Mouse (Mus musculus) left cerebral cortex, postnatal 14 days (tissue): ENCODE data around the gene Ss18l2. TPM values are rescaled to one million over a fixed set of nuclear protein-coding genes. Genes with fewer than 3 reads are reported as not detected.

Experiments used
- DNase-seq, 2 experiments: peaks; one replicate each; pipeline ENCODE4 v3.0.0; 2021 to 2022; ENCODE audit warnings: low spot score in 2 of 2, mixed read lengths in 1 of 2
- intact Hi-C: fragments of 180-260 bp; cut with DNase I; formaldehyde crosslinking; loops from one replicate; pipeline ENCODE4 v1.15.1; 2025
- total RNA-seq, 2 experiments: library from RNA; stranded (reverse); gene quantifications; 2 replicates each; pipeline ENCODE4 v1.2.3; 2021

Gene Ss18l2
- total RNA-seq, 2 experiments from 2014 or later = 82.8 to 100 TPM

GRCm38 (mm10) chr9:121752774-121753173 is 42.6 kb downstream of the Ss18l2 start:
- intact Hi-C loops = no loop called here
- DNase-seq = peak in 1 of 2 experiments; percentile 52

GRCm38 (mm10) chr9:121754624-121755023 is 44.5 kb downstream of the Ss18l2 start:
- no peak for DNase-seq
- intact Hi-C loops = no loop called here

DNA sequence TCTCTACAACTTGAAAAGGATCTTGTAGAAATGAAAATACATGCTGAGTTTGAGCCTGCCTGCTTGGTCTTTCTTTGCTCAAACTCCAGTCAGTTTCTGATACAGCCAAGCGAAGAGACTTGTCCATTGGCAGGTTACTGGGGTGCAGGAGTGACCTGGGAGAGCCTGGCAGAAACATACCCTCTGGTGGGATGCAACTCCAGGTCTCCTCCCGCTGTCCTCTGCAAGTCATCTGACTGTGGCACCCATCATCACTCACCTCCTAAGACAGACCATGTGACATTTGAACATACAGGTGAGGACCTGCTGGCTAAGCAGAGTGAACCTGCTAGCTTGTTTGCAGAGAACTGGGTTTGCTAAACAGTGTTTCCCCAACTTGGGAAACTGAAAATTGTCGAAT is 46.7 kb downstream of the Ss18l2 start:
- no peak for DNase-seq
- intact Hi-C loops = no loop called here

- peak in 1 of 2 experiments; percentile 72 for DNase-seq
- intact Hi-C loops = no loop called here
Measured at GRCm38 (mm10) chr9:121757432-121757831, 47.3 kb downstream of the Ss18l2 start.

DNA sequence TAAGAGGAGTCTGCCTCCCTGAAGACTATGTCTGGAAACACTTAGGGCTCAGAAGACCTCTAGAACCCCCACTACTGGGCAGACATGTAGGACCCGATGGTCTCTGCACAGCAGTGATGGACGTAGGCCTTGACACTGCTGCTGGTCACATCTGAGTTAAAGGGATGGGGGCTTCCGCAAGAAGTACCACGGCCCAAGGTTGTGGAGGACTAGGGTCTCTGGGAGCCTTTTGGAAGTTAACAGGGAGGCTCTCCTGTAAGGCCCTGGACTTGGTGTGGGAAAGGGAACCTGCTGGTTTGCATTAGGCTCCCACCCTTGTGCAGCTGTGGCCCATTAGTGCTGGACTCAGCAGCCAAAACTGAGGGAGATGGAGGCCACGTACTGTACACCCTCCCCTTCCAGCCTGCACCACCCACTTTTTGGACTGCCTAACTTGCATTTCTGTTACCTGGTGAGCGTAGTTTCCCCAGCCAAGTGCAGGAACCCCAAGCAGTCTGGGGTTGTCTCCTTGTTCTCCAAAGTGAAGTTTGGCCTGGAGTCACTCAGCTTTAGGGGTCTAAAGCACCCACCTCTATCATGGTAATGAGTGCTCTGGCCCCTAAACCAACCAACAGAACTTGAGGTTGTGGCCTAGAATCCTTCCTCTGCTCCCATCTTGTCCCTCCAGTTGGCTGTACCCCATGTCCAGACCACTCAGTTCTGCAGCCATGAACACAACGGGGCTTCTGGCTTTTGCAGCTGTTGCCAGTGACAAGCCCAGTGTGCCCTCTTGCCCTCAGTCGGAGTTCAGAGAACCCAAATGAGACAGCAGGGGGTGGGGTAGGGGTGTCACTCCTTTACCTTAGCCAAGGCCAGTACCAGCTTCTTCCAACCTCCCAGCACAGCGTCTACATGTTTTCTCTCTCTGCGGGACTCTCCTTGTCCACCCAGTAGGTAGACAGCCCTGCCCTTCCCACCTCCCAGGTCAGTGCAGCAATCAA is 48.0 kb downstream of the Ss18l2 start:
- peak in 1 of 2 experiments; percentile 22 for DNase-seq
- intact Hi-C loops = loop anchor here (2.0 kb wide), 1 partner anchor 73 kb away; no protein-coding TSS in a partner anchor

DNA sequence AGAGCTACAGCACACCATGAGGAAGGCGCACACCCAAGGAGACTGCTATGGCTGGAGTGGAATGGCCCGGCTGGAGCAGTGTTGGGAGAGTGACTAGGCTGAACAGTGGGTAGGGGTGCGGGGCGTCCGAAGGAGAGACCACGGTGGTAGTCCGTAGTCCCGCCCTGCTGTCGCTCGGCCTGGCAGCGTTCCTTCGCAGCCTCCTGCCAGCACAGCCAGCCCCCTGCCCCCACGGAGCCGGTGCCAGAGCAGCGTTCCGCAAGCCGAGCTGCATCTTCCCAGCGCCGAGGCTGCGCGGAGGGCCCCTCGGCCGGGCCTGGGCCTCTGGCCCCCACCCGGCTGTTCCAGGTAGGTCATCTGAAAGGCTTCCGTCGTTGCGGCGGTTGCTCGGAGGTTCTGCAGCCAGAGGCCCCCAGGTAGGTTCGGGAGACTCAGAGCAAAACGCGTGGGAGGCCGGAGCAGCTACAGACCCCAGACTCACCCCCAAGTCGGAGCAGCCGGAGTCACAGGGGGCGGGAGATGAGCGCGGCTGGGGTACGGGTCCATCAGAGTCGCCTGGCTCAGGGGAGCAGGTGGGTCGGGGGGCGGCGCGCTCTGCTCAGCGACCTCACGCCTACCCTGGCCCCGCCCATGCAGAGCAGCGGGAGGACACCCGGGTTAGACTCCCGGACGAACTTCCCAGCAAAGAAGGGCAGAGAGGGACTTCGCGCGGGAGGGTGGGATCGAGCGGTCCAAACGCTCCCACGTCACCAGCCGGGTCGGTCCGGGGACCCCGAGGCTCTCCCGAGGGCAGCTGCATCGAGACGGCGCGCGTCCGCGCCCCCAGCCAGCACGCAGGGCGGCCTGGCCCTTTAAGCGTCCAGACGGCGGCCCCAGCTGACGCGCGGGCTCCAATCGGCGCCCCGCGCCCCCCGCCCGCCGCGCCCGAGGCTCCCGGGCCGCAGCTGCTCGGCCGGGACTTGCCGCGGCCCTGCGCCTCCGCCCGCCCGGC is 49.3 kb downstream of the Ss18l2 start, which contains the start of gene Zfp651:
Gene Zfp651 (plus strand): TSS at position 240 of the 991 bp plus-strand sequence.
- intact Hi-C loops = loop anchor here (2.0 kb wide), 1 partner anchor 71 kb away; no protein-coding TSS in a partner anchor
- DNase-seq = peak; percentile 77 to 81

DNA sequence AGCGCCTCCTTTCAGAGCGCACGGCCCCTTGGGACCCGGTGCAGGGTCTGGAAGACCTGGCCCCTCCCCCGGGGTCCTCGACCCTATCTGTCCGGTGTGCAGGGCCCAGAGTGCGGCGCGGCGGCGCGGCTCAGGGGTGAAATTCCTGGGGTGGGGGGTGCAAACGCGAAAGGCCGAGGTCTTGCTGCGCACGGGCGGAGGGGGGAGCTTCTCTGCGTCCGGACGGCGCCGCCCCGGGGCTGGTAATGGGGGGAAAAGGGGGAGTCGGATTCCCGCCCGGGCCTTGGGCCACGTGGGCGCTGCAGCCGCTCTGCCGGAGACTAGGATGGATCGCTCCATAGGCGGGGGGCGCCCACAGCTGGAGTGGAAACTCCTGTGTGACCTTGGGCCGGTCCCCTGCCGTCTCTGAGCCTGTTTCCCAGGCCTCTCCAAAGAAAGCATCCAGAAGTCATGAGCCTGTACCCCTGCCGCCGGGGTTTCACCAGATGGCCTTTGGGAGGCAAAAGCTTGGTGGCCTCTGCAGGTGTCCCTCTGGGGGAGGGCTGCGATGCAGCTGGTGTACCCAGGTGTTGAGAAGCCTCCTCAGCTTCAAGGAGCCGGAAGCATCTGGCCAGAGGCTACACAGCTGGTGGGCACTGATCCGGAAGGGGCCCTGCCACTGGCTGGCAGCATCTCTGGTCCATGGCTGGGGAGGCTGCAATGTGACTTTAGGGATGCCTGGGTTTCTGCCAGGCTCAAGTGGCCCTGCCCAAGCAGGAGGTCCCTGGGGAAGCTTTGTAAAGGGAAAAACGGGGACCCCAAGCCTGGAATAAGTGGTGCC is 50.4 kb downstream of the Ss18l2 start:
- peak in 1 of 2 experiments; percentile 57 for DNase-seq
- intact Hi-C loops = no loop called here

DNA sequence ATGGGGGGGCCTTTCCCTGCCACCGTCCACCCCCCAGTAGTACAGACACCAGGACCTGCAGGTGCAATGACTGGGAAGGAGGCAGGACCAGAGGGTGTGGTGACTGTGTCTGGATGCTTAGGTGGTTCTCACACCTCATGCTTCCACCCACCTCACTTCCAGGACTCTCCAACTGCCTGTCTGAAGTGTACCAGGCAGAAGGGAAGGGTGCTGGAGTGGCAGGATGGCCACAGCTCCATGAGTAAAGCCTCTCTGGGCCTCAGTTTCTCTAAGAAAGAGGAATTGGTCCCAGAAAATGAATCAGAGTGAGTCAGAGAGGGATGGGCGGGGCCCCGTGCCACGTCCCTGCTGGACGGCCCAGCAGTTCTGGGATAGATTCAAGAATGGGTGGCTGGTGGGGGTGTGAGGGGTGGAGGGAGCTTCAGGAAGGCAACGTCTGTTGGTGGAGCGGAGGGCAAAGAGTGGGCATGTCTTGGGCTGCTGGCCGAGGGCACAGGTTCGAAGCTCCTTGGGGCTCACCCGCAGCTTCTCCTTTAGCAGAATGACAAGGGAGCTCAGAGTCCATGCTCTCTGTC is 51.0 kb downstream of the Ss18l2 start:
- intact Hi-C loops = no loop called here
- DNase-seq = no peak

DNA sequence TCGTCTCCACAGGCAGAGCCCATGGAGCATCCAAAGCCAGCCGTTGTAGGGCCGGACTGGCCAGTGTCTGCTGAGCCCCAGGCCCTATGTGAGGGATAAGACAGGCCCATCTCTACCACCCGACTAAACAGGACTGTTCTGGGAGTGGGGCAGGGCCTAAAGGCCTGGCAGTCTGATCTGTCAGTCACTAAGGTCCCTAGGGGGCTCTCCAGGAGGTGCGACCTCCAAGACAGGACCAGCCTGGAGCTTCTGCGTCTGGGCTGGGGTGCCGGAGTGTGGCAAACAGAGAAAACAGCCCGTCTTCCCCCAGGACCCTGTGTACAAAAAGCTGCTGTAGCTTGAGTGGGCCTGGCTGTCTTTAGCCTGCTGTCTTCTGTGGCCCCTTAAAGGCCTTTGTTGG is 51.7 kb downstream of the Ss18l2 start:
- intact Hi-C loops = no loop called here
- no peak for DNase-seq

- DNase-seq = no peak
- intact Hi-C loops = no loop called here
Measured at GRCm38 (mm10) chr9:121762248-121762647, 52.1 kb downstream of the Ss18l2 start.

GRCm38 (mm10) chr9:121762761-121763160 is 52.6 kb downstream of the Ss18l2 start:
- intact Hi-C loops = no loop called here
- no peak for DNase-seq

Other genes starting within 250 kb of the Ss18l2 start
- 100 to 1,000 TPM; 625 to 626 TPM for gene Cck, start 214.6 kb upstream of the Ss18l2 start, total RNA-seq
- 1 to 10 TPM in 1 of 2 experiments, under 1 TPM in 1; 0.97 to 1.2 TPM for gene Lyzl4, start 68.2 kb upstream of the Ss18l2 start, total RNA-seq
- 10 to 100 TPM; 21.1 to 23.6 TPM for gene Vipr1, start 67.6 kb upstream of the Ss18l2 start, total RNA-seq
- gene Sec22c, start 4.8 kb upstream of the Ss18l2 start, total RNA-seq = 10 to 100 TPM; 27.7 to 29.1 TPM
- 100 to 1,000 TPM; 102 to 103 TPM for gene Nktr, start 8.8 kb downstream of the Ss18l2 start, total RNA-seq
- gene Zfp651, start 49.0 kb downstream of the Ss18l2 start, total RNA-seq = 100 to 1,000 TPM; 112 to 127 TPM
- 1 to 10 TPM; 5.0 to 5.3 TPM for gene Klhl40, start 67.3 kb downstream of the Ss18l2 start, total RNA-seq
- gene Hhatl, start 82.2 kb downstream of the Ss18l2 start, total RNA-seq = 1 to 10 TPM; 8.3 to 8.7 TPM
- 1 to 10 TPM; 9.1 to 9.3 TPM for gene Ccdc13, start 129.1 kb downstream of the Ss18l2 start, total RNA-seq
- gene Higd1a, start 148.0 kb downstream of the Ss18l2 start, total RNA-seq = 100 to 1,000 TPM in 1 of 2 experiments, 10 to 100 TPM in 1; 99.1 to 108 TPM
- 1 to 10 TPM; 5.2 to 7.8 TPM for gene Ackr2, start 188.0 kb downstream of the Ss18l2 start, total RNA-seq
- gene Cyp8b1, start 206.0 kb downstream of the Ss18l2 start, total RNA-seq = not detected
- 1 to 10 TPM; 3.7 to 4.3 TPM for gene Fam198a, start 240.7 kb downstream of the Ss18l2 start, total RNA-seq